Mouse (Mus musculus) cerebellum, adult 18-20 months (tissue): ENCODE data around the gene Map3k7cl.

Experiments used
- DNase-seq, 2 experiments: peaks; one replicate each; pipeline ENCODE4 v3.0.0; 2021

Map3k7cl gene

DNA sequence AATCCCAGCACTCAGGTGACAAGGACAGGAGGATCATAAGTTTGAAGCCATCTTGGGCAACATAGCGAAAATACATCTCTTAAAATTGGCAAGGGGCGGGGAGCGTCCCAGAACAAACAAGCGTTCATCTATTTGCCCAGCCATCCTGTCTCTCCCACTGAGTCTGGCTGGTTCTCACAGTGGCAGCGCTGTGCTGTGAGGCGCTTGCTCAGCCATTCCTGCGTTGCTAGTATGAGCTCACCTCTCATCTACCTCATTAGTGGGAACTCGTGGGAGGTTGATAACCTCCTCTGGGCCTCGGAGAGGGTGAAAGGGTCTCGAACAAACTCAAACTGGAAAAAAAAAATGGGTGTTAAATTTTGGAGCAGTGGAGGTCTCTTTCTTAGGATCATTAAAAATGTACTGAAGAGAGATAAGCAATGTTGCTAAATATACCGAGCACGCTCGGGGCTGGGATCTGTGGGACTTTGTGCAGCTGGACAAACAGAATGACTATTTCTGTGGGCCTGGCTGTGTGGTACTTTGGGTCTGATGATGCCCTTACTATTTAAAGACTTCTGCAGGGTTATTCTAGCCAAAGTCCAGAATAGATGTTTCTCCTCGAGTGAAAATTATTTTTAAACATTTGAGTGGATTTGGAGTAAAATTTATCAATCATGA lies 91.1 kb downstream of the Map3k7cl start:
- DNase-seq, result no peak
